Mouse (Mus musculus): ENCODE measurements around the gene Pum1.

- no peak for TF ChIP-seq CTCF (IDR thresholded peaks at IDR 0.05; ENCODE audit: low read depth)
- TF ChIP-seq EP300 (IDR thresholded peaks at IDR 0.05; ENCODE audit: low read depth) = no peak
Measured at GRCm38 (mm10) chr4:130765399-130766160, 102.5 kb downstream of the Pum1 start.

All from heart, postnatal 0 days (tissue).